ENCODE assay signal across 8 mouse cellular contexts in the genomic region with DNA sequence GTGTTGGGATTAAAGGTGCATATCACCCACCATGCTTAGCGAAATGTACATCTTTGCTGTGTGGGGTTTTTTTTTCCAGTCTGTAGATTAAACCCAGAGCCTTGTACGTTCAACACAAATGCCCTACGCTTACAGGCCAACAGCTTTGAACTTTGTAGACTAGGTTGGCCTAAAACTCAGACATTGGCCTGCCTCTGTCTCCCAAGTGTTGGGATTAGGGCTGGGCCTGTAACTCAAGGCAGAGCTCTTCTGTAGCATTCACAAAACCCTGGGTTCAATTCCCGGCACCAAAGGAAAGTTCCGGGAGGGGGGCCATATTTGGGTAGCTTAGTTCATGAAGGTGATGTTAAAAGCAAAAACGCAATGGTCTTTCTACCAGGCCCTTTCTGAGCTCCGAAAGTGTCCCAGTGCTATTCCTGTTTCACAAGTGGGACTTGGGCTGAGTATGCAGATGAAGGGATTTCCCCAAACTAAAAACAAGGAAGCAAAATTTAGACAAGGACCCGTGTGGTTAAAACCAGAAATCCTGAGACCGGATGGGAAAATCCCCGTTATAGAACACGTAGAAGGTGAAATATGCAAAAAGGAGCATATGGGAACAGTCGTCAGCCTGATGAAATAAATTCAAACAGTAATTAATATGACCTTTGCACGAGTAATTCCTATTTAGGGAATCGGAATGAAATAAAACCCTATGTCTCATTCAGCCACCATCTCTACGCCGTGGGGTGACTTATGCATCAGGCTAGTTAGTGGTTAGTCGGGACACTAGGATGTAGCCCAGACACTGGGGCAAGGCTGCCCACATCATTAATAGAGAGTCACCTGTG. TPM values are rescaled to one million over a fixed set of nuclear protein-coding genes. Genes with fewer than 3 reads are reported as not detected.
DNase-seq lines count a peak whose midpoint lies in the region; ATAC-seq and TF ChIP-seq lines count a peak whose summit lies in the region.

No protein-coding gene starts in this region.

- no peak overlapping the region for H3K9ac ChIP-seq in forebrain, embryonic 14.5 days (ENCODE audit: low read length)
- no peak overlapping the region for H3K9ac ChIP-seq in liver, embryonic 16.5 days (ENCODE audit: low read depth, low read length)

- DNase-seq in gastrocnemius, adult 2 months: no peak
- DNase-seq in gastrocnemius, postnatal 25 days: no peak
- DNase-seq in 416B (ENCODE audit: low read depth): peak; percentile 20
- DNase-seq in forebrain, embryonic 14.5 days (ENCODE audit: low spot score): no peak
- DNase-seq in frontal cortex, adult 2 months (ENCODE audit: extremely low spot score in 1 of 2, low spot score in 1 of 2): no peak
- no peak for DNase-seq in kidney, adult 2 months
- no peak for DNase-seq in Muller cell, postnatal 12 days (ENCODE audit: inconsistent ontology term)

- peak overlapping the region; percentile 46 for H3K4me2 ChIP-seq in forebrain, embryonic 14.5 days (ENCODE audit: low read length)
- H3K4me2 ChIP-seq in liver, embryonic 16.5 days (ENCODE audit: low read depth, low read length): peak overlapping the region; percentile 99

- H3K36me3 ChIP-seq in forebrain, embryonic 14.5 days (ENCODE audit: control insufficient read depth, insufficient read depth, low read length): peaks cover 31% of the 10 kb centered on the region
- H3K36me3 ChIP-seq in liver, embryonic 16.5 days (ENCODE audit: control insufficient read depth, insufficient read depth): no peaks in the 10 kb centered on the region; the same call in 1 of the 2 replicates
- H3K36me3 ChIP-seq in kidney, adult 2 months (ENCODE audit: control insufficient read depth, insufficient read depth, low read length): no peaks in the 10 kb centered on the region

- H3K27me3 ChIP-seq in forebrain, embryonic 14.5 days (replicated peaks; ENCODE audit: control insufficient read depth, insufficient read depth, low read length): no peaks in the 10 kb centered on the region
- no peaks in the 10 kb centered on the region for H3K27me3 ChIP-seq in liver, embryonic 16.5 days (ENCODE audit: control insufficient read depth, insufficient read depth, low read depth, low read length)
- H3K27me3 ChIP-seq in kidney, adult 2 months (replicated peaks; ENCODE audit: control insufficient read depth, insufficient read depth, low read length): no peaks in the 10 kb centered on the region

- TF ChIP-seq CTCF in gastrocnemius, adult 2 months (IDR thresholded peaks at IDR 0.05): no peak
- no peak for TF ChIP-seq CTCF in kidney, adult 2 months (conservative IDR thresholded peaks at IDR 0.05; ENCODE audit: insufficient read depth, insufficient read length, low read depth, low read length)

- intact Hi-C loops in gastrocnemius, adult 2 months (cut with DNase I): loop anchor here (2.0 kb wide), 3 partner anchors 82 to 280 kb away; a partner anchor contains a TSS

- no peaks in the 10 kb centered on the region for H3K9me3 ChIP-seq in forebrain, embryonic 14.5 days (replicated peaks; ENCODE audit: control insufficient read depth, low read length)
- H3K9me3 ChIP-seq in liver, embryonic 16.5 days (replicated peaks; ENCODE audit: control insufficient read depth, low read length): no peaks in the 10 kb centered on the region

- no peak for ATAC-seq in forebrain, embryonic 14.5 days
- ATAC-seq in liver, embryonic 16.5 days (ENCODE audit: low read depth): no peak

- TF ChIP-seq POLR2A in kidney, adult 2 months (IDR thresholded peaks at IDR 0.05; ENCODE audit: low read depth, low read length): no peak

- H3K27ac ChIP-seq in gastrocnemius, adult 2 months: no peak overlapping the region
- no peak overlapping the region for H3K27ac ChIP-seq in forebrain, embryonic 14.5 days (ENCODE audit: low read depth, low read length)
- no peak overlapping the region for H3K27ac ChIP-seq in liver, embryonic 16.5 days (ENCODE audit: low read length)
- no peak overlapping the region for H3K27ac ChIP-seq in kidney, adult 2 months (ENCODE audit: insufficient read depth, low read depth, low read length)

- peak overlapping the region; percentile 99 for H3K4me3 ChIP-seq in gastrocnemius, adult 2 months
- peak overlapping the region; percentile 19; the same call in 1 of the 2 replicates for H3K4me3 ChIP-seq in forebrain, embryonic 14.5 days (ENCODE audit: low read depth, low read length)
- H3K4me3 ChIP-seq in liver, embryonic 16.5 days (ENCODE audit: low read depth, low read length): peak overlapping the region; percentile 93
- no peak overlapping the region for H3K4me3 ChIP-seq in kidney, adult 2 months (ENCODE audit: insufficient read depth, low read depth, low read length)

- 69% methylated on average over 17 of the region's 17 CpGs for WGBS in forebrain, embryonic 14.5 days
- 58% methylated on average over 17 of the region's 17 CpGs for whole genome bisulfite sequencing in liver, embryonic 16.5 days (ENCODE audit: insufficient replicate concordance)
- WGBS in kidney, adult 2 months: 59% methylated on average over 17 of the region's 17 CpGs

- H3K4me1 ChIP-seq in forebrain, embryonic 14.5 days (ENCODE audit: control insufficient read depth, insufficient read depth, low read length): peaks cover 9% of the 10 kb centered on the region
- H3K4me1 ChIP-seq in liver, embryonic 16.5 days (ENCODE audit: control insufficient read depth, low read depth, low read length): peaks cover 15% of the 10 kb centered on the region
- peaks cover 5% of the 10 kb centered on the region; the same call in 1 of the 2 replicates for H3K4me1 ChIP-seq in kidney, adult 2 months (ENCODE audit: control insufficient read depth, insufficient read depth, low read length)

RNA-seq across cellular contexts. Expression of a gene that starts 0.6 kb away (rescaled TPM):
- total RNA-seq in gastrocnemius, adult 2 months (2021): 10 to 100 TPM; 40.1 to 49.3 TPM
- 10 to 100 TPM; 40.5 to 44.6 TPM for total RNA-seq in gastrocnemius, postnatal 25 days (2021)
- polyA plus RNA-seq in forebrain, embryonic 14.5 days (2014; fragmentation: Nextera tagmentation; extraction: Ambion mirVana): 95.3 and 127 TPM in 2 replicates
- 37.6 and 40.6 TPM in 2 replicates for polyA plus RNA-seq in liver, embryonic 16.5 days (2015; fragmentation: Nextera tagmentation; extraction: Ambion mirVana)
- 52.0 and 53.2 TPM in 2 replicates for polyA plus RNA-seq in frontal cortex, adult 2 months (2012; rRNA removed)
- polyA plus RNA-seq in kidney, adult 2 months (2012; rRNA removed): 22.6 and 41.0 TPM in 2 replicates

RNA-seq across cellular contexts. Expression of a gene that starts 20.9 kb away (rescaled TPM):
- total RNA-seq in gastrocnemius, adult 2 months (2021): 1 to 10 TPM in 1 of 2 experiments, under 1 TPM in 1; 0.89 to 1.1 TPM
- not detected for total RNA-seq in gastrocnemius, postnatal 25 days (2021)
- 0.70 and 0.88 TPM in 2 replicates for polyA plus RNA-seq in forebrain, embryonic 14.5 days (2014; fragmentation: Nextera tagmentation; extraction: Ambion mirVana)
- 1.3 and 1.7 TPM in 2 replicates for polyA plus RNA-seq in liver, embryonic 16.5 days (2015; fragmentation: Nextera tagmentation; extraction: Ambion mirVana)
- polyA plus RNA-seq in frontal cortex, adult 2 months (2012; rRNA removed): 1.3 and 1.6 TPM in 2 replicates
- polyA plus RNA-seq in kidney, adult 2 months (2012; rRNA removed): 0.56 and 0.64 TPM in 2 replicates

RNA-seq across cellular contexts. Expression of a gene that starts 24.1 kb away (rescaled TPM):
- total RNA-seq in gastrocnemius, adult 2 months (2021): under 1 TPM; 0.66 to 0.73 TPM
- 1 to 10 TPM; 1.4 to 1.8 TPM for total RNA-seq in gastrocnemius, postnatal 25 days (2021)
- polyA plus RNA-seq in forebrain, embryonic 14.5 days (2014; fragmentation: Nextera tagmentation; extraction: Ambion mirVana): 4.3 and 5.3 TPM in 2 replicates
- polyA plus RNA-seq in liver, embryonic 16.5 days (2015; fragmentation: Nextera tagmentation; extraction: Ambion mirVana): 2.2 and 2.4 TPM in 2 replicates
- polyA plus RNA-seq in frontal cortex, adult 2 months (2012; rRNA removed): 5.2 and 8.1 TPM in 2 replicates
- polyA plus RNA-seq in kidney, adult 2 months (2012; rRNA removed): 3.7 and 4.1 TPM in 2 replicates

RNA-seq across cellular contexts. Expression of a gene that starts 26.5 kb away (rescaled TPM):
- total RNA-seq in gastrocnemius, adult 2 months (2021): under 1 TPM; 0.08 to 0.17 TPM
- 1 to 10 TPM in 1 of 2 experiments, under 1 TPM in 1; 0.18 to 1.2 TPM for total RNA-seq in gastrocnemius, postnatal 25 days (2021)
- polyA plus RNA-seq in forebrain, embryonic 14.5 days (2014; fragmentation: Nextera tagmentation; extraction: Ambion mirVana): 0.17 and 0.27 TPM in 2 replicates
- polyA plus RNA-seq in liver, embryonic 16.5 days (2015; fragmentation: Nextera tagmentation; extraction: Ambion mirVana): 0.08 and 0.15 TPM in 2 replicates
- 1.0 and 1.1 TPM in 2 replicates for polyA plus RNA-seq in frontal cortex, adult 2 months (2012; rRNA removed)
- 11.1 and 13.0 TPM in 2 replicates for polyA plus RNA-seq in kidney, adult 2 months (2012; rRNA removed)

RNA-seq across cellular contexts. Expression of a gene that starts 41.1 kb away (rescaled TPM):
- total RNA-seq in gastrocnemius, adult 2 months (2021): not detected
- total RNA-seq in gastrocnemius, postnatal 25 days (2021): under 1 TPM in 1 of 2 experiments, not detected in 1; 0.75 TPM
- polyA plus RNA-seq in forebrain, embryonic 14.5 days (2014; fragmentation: Nextera tagmentation; extraction: Ambion mirVana): not detected in 2 replicates
- 0.28 and 0.45 TPM in 2 replicates for polyA plus RNA-seq in liver, embryonic 16.5 days (2015; fragmentation: Nextera tagmentation; extraction: Ambion mirVana)
- polyA plus RNA-seq in frontal cortex, adult 2 months (2012; rRNA removed): 0.10 TPM in 1 of 2 replicates, not detected in the other
- polyA plus RNA-seq in kidney, adult 2 months (2012; rRNA removed): 1.9 and 2.6 TPM in 2 replicates
